Mouse (Mus musculus) megakaryocyte progenitor cell, adult 5-6 weeks (primary cell): ENCODE measurements at regions not wholly inside any gene's neighbourhood (a gene's known extent, or its start where the extent isn't known, plus 50 kb on each side); places are given as distances from the start of the nearest gene placed in this dataset.

ENCODE experiments used
- ATAC-seq: replicated peaks from 2 replicates; pipeline ENCODE4 v1.8.0; 2016; ENCODE audit warnings: mild to moderate bottlenecking, moderate TSS enrichment, inconsistent platforms; ENCODE audit not compliant: poor library complexity

DNA sequence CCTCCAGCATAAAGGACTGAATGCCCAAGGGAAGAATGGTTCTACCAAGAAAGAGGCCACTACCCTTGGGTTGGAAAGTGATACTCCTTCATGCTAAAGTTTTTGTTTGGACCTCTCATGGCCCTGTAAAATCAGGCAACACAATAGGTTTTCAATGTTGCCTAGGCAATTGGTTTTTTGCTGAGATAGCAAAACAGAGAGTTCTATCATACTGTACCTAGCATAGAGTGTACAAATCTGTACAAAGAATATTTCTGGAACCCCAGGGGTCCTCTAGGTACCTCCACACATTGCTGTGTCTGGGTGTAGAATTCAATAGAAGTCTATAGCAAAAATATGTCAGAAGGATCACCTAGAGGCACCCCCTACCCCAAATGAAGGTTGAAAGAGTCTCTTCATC lies 483.4 kb upstream of the Kif2a start:
- ATAC-seq: no peak

DNA sequence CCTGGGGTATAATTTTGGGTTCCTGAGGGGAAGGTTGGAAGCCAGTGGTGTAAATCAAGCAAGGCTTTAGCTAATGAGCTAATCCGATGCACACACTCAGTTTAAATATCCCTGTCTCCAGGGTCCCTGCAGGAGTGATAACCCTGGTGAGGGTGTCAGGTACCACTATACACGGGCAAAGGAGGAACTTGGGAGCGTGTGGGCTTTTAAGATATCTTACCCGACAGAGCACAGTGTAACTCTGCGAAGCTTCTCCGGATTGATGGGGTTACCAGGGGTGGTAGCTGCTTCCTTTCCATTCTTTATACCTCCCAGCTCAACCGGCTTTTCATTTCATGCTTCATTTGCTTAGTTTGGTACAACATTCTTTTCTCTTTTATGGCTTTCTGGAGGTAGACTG lies 480.3 kb upstream of the Kif2a start:
- no peak for ATAC-seq

DNA sequence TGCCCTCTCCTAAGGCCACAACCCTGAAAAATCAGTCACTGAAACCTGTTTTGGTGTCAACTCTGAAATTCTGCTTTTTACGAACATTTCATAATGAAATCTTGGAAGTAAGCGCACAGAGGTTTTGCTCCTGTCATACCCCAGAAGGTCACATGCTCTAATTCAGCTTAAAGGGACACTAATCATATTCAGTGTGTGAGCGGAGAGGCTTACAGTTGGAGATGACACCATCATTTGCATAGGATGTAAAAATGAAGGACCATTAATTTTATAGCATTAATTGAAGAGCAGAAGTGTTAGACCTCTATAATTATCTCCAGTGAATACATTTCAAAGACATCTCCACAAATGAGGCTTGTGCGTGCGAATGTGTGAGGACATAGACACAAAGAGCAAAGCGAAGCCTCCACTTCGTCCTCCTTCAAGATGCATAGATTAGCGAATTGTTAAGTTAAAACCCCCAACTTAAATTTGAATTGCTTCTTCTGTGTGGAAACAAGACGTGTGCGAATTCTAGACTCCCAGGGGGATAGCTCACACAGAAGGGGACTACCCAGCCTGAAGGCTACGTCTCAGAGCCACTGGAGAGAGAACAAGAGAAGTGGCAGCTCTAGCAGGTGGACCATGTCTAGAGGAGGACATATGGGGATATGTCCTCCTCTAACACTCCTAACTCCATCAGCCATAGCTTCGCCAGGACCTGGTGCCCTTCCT lies 479.0 kb upstream of the Kif2a start:
- no peak for ATAC-seq

- ATAC-seq: no peak
These were observed 477.4 kb upstream of the Kif2a start for GRCm38 (mm10) chr13:107499296-107499695.

- ATAC-seq: no peak
These were observed 473.3 kb upstream of the Kif2a start for GRCm38 (mm10) chr13:107495161-107495732.

DNA sequence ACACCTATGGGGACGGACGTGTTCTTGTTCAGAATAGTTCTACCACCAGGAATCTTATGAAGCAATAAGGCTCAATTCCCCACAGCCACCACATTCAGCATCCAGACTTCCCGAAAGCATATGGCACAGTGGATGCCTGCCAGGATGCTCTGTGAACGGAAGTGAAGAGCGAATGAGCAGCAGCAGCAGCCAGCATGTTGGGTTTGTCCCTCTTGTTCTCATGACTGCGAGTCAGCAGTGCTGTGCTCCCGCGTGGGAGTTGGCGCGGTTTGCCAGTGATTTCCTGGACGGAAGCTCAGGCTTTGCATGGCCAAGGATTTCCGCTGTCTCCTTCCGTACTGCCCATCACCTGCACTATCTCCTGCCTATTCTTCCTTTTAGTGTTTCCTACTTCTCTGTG lies 471.8 kb upstream of the Kif2a start:
- no peak for ATAC-seq

GRCm38 (mm10) chr13:107492448-107492847 lies 470.5 kb upstream of the Kif2a start:
- no peak for ATAC-seq

- no peak for ATAC-seq
These were observed 469.5 kb upstream of the Kif2a start for GRCm38 (mm10) chr13:107491423-107491822.

DNA sequence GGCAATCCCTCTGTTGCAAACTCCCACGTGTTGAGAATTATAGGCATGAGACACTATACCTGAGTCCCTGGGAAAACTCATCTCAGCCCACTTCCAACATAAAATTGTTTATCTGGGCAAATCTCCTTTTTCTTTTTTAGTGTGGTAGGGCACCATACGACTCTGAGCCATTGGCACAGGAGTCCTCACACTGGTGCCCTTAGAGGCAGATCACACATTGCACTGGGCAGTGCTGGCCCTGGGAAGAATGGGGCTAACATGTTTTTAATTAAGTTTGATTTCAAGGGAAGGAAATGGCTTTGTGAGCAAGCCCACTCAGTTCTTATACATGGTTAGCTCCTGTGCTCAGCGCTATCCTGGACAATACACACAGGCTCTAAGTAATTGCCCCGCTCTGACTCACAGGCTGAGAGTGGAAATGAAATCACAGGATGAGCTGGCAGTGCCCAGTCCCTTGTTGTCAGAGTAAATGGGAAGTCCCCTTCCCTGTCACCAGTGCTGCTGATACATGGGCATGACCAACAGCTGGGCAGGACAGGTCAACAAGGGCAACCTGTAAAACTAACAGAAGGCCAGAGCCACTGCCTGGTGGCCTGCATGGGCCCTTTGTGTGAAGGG lies 463.6 kb upstream of the Kif2a start:
- ATAC-seq: no peak

GRCm38 (mm10) chr13:107484630-107484998 lies 462.7 kb upstream of the Kif2a start:
- no peak for ATAC-seq

- ATAC-seq: no peak
These were observed 462.2 kb upstream of the Kif2a start for GRCm38 (mm10) chr13:107483967-107484629.

- ATAC-seq: no peak
These were observed 453.2 kb upstream of the Kif2a start for GRCm38 (mm10) chr13:107475166-107475565.

DNA sequence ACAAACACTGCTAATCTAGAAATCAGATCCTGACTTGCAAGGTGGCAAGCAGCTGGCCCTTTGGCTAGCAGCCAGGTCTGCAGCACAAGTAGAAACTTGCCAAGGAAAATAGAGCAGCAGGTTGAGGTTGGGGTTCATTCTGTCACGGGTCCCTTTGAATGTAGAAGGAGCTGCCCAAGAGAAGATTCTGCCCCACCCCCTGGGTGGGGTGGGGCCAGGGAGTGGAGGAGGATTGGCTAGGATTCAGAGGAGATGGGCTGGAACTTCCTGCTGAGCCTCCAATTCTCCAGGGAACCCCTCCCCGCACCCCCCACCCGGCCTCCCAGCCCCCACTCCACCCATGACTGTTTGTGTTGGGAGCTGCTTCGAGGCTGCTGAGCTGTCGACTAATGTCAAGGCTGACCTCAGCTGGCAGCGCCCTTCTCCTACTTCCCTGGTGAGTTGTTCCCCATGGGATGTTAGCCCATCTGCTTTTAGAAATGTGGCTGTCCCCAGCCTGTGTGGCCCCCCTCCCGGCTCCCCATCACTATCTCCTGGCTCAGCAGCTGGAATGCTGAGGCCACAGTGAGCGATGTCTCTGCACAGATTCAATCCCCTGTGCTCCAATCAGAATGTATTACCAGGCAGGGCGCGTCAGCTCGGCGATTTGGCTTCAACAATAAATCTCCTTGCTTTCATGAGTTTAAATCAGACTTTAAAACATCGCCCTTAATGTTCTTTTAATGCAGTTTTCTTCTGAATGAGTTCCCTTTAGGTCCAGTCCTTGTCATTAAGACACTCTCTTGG lies 447.8 kb upstream of the Kif2a start:
- no peak for ATAC-seq

GRCm38 (mm10) chr13:107462791-107463190 lies 440.9 kb upstream of the Kif2a start:
- no peak for ATAC-seq

DNA sequence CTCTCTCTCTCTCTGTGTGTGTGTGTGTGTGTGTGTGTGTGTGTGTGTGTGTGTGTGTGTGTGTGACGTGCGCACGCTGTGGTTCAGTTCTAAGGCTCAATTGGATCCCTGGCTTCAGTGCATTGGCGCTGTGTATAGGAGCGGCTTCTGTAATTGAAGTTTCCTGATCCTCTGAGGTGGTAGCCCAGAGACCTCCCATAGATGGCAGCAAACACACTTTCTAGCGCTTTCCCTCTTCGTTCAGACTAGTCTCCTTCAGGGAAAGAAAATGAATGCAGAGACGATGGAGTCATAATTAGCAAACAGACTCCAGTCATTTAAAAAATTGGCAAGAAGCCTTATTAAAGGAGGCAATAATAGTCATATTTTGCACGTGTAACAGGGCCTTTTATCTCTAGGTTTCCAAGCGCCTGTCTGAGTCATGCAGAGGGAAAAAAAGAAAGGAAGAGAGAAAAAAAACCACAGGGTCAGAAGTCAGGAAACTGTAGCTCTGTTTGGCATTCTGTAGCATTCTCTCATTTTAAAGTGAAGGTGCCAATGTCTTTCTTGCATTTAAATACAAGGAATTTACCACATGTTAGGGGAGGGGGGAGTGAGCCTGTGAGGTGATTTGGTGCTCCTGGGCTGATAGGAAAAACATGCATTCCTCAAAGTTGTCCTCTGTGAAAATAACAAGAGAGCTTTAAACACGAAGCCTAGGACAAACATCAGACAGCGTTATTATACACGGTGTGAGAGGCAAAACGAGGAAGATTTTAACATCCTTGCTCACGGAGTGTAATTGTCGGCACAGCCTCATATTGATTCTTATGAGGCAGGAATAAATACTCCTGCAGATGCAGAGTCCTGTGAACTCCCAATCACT lies 439.4 kb upstream of the Kif2a start:
- peak; percentile 95 for ATAC-seq

DNA sequence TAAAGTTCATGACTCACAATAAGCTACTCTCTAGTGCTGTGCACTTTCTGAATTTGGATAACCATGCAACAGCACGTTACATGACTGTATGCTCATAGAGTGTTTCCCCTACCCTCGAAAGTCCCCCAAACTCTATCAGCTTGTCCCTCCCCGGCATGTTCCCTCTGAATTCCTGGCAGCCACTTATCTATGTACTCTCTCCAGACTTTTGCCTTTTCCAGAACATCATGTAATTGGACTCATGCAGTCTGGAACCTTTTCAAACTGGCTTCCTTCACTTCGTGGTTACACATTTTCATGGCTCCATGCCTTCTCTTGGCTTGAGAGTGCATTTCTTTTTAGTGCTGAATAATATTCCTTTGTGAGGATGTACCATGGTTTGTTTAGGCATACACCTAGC lies 436.8 kb upstream of the Kif2a start:
- ATAC-seq: no peak

DNA sequence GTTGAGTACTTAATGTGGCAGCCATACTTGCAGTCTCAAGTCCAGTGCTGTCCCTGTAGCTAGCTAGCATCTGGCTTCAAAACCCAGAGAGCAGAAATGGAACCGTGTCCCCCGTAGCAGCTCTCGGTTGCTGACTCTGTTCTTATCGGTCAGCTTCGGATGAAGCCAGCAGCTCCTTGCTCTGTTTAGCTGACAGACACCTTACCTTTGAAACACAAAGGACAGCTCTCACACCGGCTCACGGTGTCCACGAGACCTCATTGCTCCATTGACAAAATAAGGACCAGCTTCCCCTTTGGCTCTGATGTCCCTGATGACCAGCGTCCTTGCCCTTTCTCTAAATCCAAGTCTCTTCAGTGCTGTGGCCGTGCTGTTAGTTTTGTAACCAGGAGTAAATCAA lies 435.3 kb upstream of the Kif2a start:
- ATAC-seq: no peak

- peak; percentile 63 for ATAC-seq
These were observed 434.5 kb upstream of the Kif2a start for GRCm38 (mm10) chr13:107456394-107456793.

- ATAC-seq: peak; percentile 92
These were observed 427.8 kb upstream of the Kif2a start for GRCm38 (mm10) chr13:107449598-107450179.

GRCm38 (mm10) chr13:107447813-107448212 lies 425.9 kb upstream of the Kif2a start:
- ATAC-seq: no peak
